Mouse (Mus musculus): ENCODE measurements at regions not wholly inside any gene's neighbourhood (a gene's known extent, or its start where the extent isn't known, plus 50 kb on each side); places are given as distances from the start of the nearest gene placed in this dataset.
A peak's percentile ranks its signal among the peaks of the same experiment; 100 is the strongest.

- Histone ChIP-seq H3K4me1 (ENCODE audit: control insufficient read depth, insufficient read depth) (no peaks in the 10 kb centered on the region), H3K36me3 (replicated peaks; ENCODE audit: control insufficient read depth, insufficient read depth, low read length) (no peaks in the 10 kb centered on the region), H3K4me3 (ENCODE audit: low read depth, low read length) (no peak overlapping the region), H3K27me3 (ENCODE audit: control insufficient read depth, insufficient read depth, low read length) (no peaks in the 10 kb centered on the region), H3K9me3 (replicated peaks; ENCODE audit: control insufficient read depth, low read length) (no peaks in the 10 kb centered on the region), H3K9ac (replicated peaks; ENCODE audit: low read depth, low read length) (no peak overlapping the region), H3K27ac (ENCODE audit: low read depth) (no peak overlapping the region), H3K4me2 (ENCODE audit: low read depth, low read length) (no peak overlapping the region)
- DNase-seq (ENCODE audit: low spot score): no peak
- whole genome bisulfite sequencing: 81% methylated on average over 4 of the region's 4 CpGs
- TF ChIP-seq CTCF (IDR thresholded peaks at IDR 0.05; ENCODE audit: low read depth) (no peak), EP300 (IDR thresholded peaks at IDR 0.05; ENCODE audit: low read depth) (no peak)
- no peak for ATAC-seq (ENCODE audit: insufficient read depth, low read depth)
These were observed 306.7 kb upstream of the Ncam2 start for GRCm38 (mm10) chr16:80893761-80894160.

- ATAC-seq (ENCODE audit: insufficient read depth, low read depth) (no peak), DNase-seq (ENCODE audit: low spot score) (no peak)
- WGBS: 76% methylated on average over 1 of the region's 1 CpGs
- TF ChIP-seq EP300 (IDR thresholded peaks at IDR 0.05; ENCODE audit: low read depth) (no peak), CTCF (IDR thresholded peaks at IDR 0.05; ENCODE audit: low read depth) (no peak)
- no peak overlapping the region for H3K4me2 ChIP-seq (ENCODE audit: low read depth, low read length)
- no peak overlapping the region for H3K27ac ChIP-seq (ENCODE audit: low read depth)
- H3K27me3 ChIP-seq (ENCODE audit: control insufficient read depth, insufficient read depth, low read length): no peaks in the 10 kb centered on the region
- H3K9me3 ChIP-seq (replicated peaks; ENCODE audit: control insufficient read depth, low read length): no peaks in the 10 kb centered on the region
- H3K9ac ChIP-seq (replicated peaks; ENCODE audit: low read depth, low read length): no peak overlapping the region
- no peak overlapping the region for H3K4me3 ChIP-seq (ENCODE audit: low read depth, low read length)
- H3K4me1 ChIP-seq (ENCODE audit: control insufficient read depth, insufficient read depth): no peaks in the 10 kb centered on the region
- H3K36me3 ChIP-seq (replicated peaks; ENCODE audit: control insufficient read depth, insufficient read depth, low read length): no peaks in the 10 kb centered on the region
These were observed 279.7 kb upstream of the Ncam2 start for GRCm38 (mm10) chr16:80920711-80921279.

- Histone ChIP-seq H3K27me3 (ENCODE audit: control insufficient read depth, insufficient read depth, low read length) (no peaks in the 10 kb centered on the region), H3K27ac (ENCODE audit: low read depth) (no peak overlapping the region), H3K4me1 (ENCODE audit: control insufficient read depth, insufficient read depth) (0 out of 2 replicates have a peak, but pooled peaks cover 3% of the 10 kb centered on the region), H3K4me2 (ENCODE audit: low read depth, low read length) (no peak overlapping the region), H3K9me3 (replicated peaks; ENCODE audit: control insufficient read depth, low read length) (no peaks in the 10 kb centered on the region), H3K36me3 (replicated peaks; ENCODE audit: control insufficient read depth, insufficient read depth, low read length) (no peaks in the 10 kb centered on the region), H3K4me3 (ENCODE audit: low read depth, low read length) (no peak overlapping the region), H3K9ac (replicated peaks; ENCODE audit: low read depth, low read length) (no peak overlapping the region)
- TF ChIP-seq CTCF (IDR thresholded peaks at IDR 0.05; ENCODE audit: low read depth): no peak
- no peak for TF ChIP-seq EP300 (IDR thresholded peaks at IDR 0.05; ENCODE audit: low read depth)
- DNase-seq (ENCODE audit: low spot score): no peak
- 60% methylated on average over 3 of the region's 3 CpGs for WGBS
- ATAC-seq (ENCODE audit: insufficient read depth, low read depth): no peak
These were observed 269.5 kb upstream of the Ncam2 start for GRCm38 (mm10) chr16:80931017-80931416.

GRCm38 (mm10) chr16:80931477-80931876, 269.0 kb upstream of the Ncam2 start:
- no peak for DNase-seq (ENCODE audit: low spot score)
- Histone ChIP-seq H3K4me1 (ENCODE audit: control insufficient read depth, insufficient read depth) (0 out of 2 replicates have a peak, but pooled peaks cover 3% of the 10 kb centered on the region), H3K36me3 (replicated peaks; ENCODE audit: control insufficient read depth, insufficient read depth, low read length) (no peaks in the 10 kb centered on the region), H3K9ac (replicated peaks; ENCODE audit: low read depth, low read length) (no peak overlapping the region), H3K27ac (ENCODE audit: low read depth) (no peak overlapping the region), H3K4me3 (ENCODE audit: low read depth, low read length) (no peak overlapping the region), H3K4me2 (ENCODE audit: low read depth, low read length) (no peak overlapping the region), H3K9me3 (replicated peaks; ENCODE audit: control insufficient read depth, low read length) (no peaks in the 10 kb centered on the region), H3K27me3 (ENCODE audit: control insufficient read depth, insufficient read depth, low read length) (no peaks in the 10 kb centered on the region)
- ATAC-seq (ENCODE audit: insufficient read depth, low read depth): no peak
- WGBS: 66% methylated on average over 4 of the region's 4 CpGs
- TF ChIP-seq CTCF (IDR thresholded peaks at IDR 0.05; ENCODE audit: low read depth): no peak
- no peak for TF ChIP-seq EP300 (IDR thresholded peaks at IDR 0.05; ENCODE audit: low read depth)

GRCm38 (mm10) chr16:80935741-80936140, 264.8 kb upstream of the Ncam2 start:
- Histone ChIP-seq H3K36me3 (replicated peaks; ENCODE audit: control insufficient read depth, insufficient read depth, low read length) (no peaks in the 10 kb centered on the region), H3K27me3 (ENCODE audit: control insufficient read depth, insufficient read depth, low read length) (no peaks in the 10 kb centered on the region), H3K9ac (replicated peaks; ENCODE audit: low read depth, low read length) (no peak overlapping the region), H3K27ac (ENCODE audit: low read depth) (no peak overlapping the region), H3K4me1 (ENCODE audit: control insufficient read depth, insufficient read depth) (0 out of 2 replicates have a peak, but pooled peaks cover 3% of the 10 kb centered on the region), H3K4me3 (ENCODE audit: low read depth, low read length) (no peak overlapping the region), H3K4me2 (ENCODE audit: low read depth, low read length) (no peak overlapping the region), H3K9me3 (replicated peaks; ENCODE audit: control insufficient read depth, low read length) (no peaks in the 10 kb centered on the region)
- 0 out of 2 replicates have a peak, but pooled peaks have one; percentile 50 for TF ChIP-seq EP300 (IDR thresholded peaks at IDR 0.05; ENCODE audit: low read depth)
- TF ChIP-seq CTCF (IDR thresholded peaks at IDR 0.05; ENCODE audit: low read depth): no peak
- 39% methylated on average over 1 of the region's 1 CpGs for WGBS
- ATAC-seq (ENCODE audit: insufficient read depth, low read depth): peak; percentile 69
- peak; percentile 31 for DNase-seq (ENCODE audit: low spot score)

- no peak for DNase-seq (ENCODE audit: low spot score)
- no peaks in the 10 kb centered on the region for H3K27me3 ChIP-seq (ENCODE audit: control insufficient read depth, insufficient read depth, low read length)
- no peak overlapping the region for H3K4me2 ChIP-seq (ENCODE audit: low read depth, low read length)
- H3K4me3 ChIP-seq (ENCODE audit: low read depth, low read length): no peak overlapping the region
- 58% methylated on average over 2 of the region's 2 CpGs for WGBS
- TF ChIP-seq CTCF (IDR thresholded peaks at IDR 0.05; ENCODE audit: low read depth) (no peak), EP300 (IDR thresholded peaks at IDR 0.05; ENCODE audit: low read depth) (no peak)
- no peak for ATAC-seq (ENCODE audit: insufficient read depth, low read depth)
- no peaks in the 10 kb centered on the region for H3K36me3 ChIP-seq (replicated peaks; ENCODE audit: control insufficient read depth, insufficient read depth, low read length)
- H3K9me3 ChIP-seq (replicated peaks; ENCODE audit: control insufficient read depth, low read length): no peaks in the 10 kb centered on the region
- H3K4me1 ChIP-seq (ENCODE audit: control insufficient read depth, insufficient read depth): no peaks in the 10 kb centered on the region
- H3K27ac ChIP-seq (ENCODE audit: low read depth): no peak overlapping the region
- H3K9ac ChIP-seq (replicated peaks; ENCODE audit: low read depth, low read length): no peak overlapping the region
These were observed 238.4 kb upstream of the Ncam2 start for GRCm38 (mm10) chr16:80962141-80962540.

Measured in heart, postnatal 0 days (tissue).